Mouse (Mus musculus): ENCODE measurements at regions not wholly inside any gene's neighbourhood (a gene's known extent, or its start where the extent isn't known, plus 50 kb on each side); places are given as distances from the start of the nearest gene placed in this dataset.

DNA sequence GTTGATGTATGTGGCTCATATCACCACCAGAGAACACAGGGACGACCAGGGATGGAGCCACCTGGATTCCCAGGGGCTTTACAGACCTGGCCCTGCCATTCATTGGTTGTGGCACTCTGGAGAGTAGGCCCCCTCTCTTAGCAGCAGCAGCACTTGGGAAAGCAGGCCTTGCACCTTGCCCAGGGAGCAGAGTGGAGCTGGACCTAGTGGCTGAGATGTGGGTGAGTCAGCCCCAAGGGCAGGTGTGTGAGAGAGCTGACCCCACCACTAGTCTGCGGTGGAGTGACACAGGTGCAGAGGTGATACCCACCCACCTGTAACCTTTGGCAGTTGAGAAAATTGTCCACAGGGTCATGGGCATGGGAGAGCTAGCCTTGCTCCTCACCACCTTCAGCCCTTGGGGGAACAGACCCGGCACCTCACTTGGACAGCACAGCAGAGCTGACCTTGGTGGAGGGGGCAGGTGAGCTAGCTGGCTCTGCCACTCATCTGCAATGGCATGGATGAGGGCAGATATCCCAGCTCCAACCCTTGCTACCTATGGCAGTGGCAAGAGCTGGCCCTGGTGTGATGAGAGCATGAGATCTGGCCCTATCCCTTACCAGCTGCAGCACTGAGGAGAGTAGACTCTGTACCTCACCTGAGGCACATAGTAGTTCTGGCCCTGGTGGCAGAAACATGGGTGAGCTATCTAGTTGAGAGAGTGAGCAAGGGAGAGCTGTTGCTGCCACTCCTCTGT, 67.9 kb upstream of the Adgrl3 start:
- 81% methylated on average over 3 of the region's 3 CpGs for WGBS
- no peak overlapping the region for H3K4me3 ChIP-seq
- H3K36me3 ChIP-seq = no peaks in the 10 kb centered on the region
- H3K27me3 ChIP-seq = no peaks in the 10 kb centered on the region
- H3K9ac ChIP-seq = no peak overlapping the region
- no peak overlapping the region for H3K27ac ChIP-seq
- no peaks in the 10 kb centered on the region for H3K9me3 ChIP-seq
- no peak overlapping the region for H3K4me2 ChIP-seq (replicated peaks)
- H3K4me1 ChIP-seq = no peaks in the 10 kb centered on the region
- peak; percentile 67; the same call in 1 of the 2 replicates for ATAC-seq (ENCODE audit: insufficient number of reproducible peaks, insufficient read depth, low FRiP score, low TSS enrichment)

DNA sequence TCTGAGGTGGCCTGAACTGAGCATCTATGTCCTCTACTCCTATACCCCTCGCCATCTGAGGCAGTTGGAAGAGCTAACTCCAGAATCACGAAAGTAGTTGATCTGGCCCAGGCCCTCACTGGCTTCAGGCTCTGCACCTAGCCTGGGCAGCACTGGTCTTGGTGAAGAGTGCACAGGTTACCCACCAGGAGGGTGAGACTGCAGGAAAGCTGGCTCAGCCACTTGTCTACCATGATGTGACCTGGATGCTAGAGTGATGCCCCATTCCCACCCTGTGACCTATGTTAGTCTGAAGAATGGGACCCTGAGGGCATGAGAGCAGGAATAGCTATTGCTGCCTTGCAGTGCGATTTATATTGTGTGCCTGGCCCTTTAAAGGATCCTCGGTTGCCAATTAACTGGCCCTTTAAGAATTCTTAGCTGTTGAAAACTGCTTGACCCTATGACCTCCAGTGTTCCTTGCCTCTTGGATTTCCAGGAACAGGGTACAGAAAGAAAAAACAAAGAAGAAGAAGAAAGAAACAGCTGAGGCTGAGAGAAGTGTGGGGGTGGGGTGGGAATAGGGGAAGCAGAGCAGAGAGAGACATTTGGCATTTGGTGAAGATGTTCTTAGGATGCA, 67.2 kb upstream of the Adgrl3 start:
- peak; percentile 28; the same call in 1 of the 2 replicates for ATAC-seq (ENCODE audit: insufficient number of reproducible peaks, insufficient read depth, low FRiP score, low TSS enrichment)
- H3K9me3 ChIP-seq = no peaks in the 10 kb centered on the region
- H3K27ac ChIP-seq = no peak overlapping the region

More for the DNA sequence above, 67.2 kb upstream of the Adgrl3 start:
- no peaks in the 10 kb centered on the region for H3K36me3 ChIP-seq
- no peak overlapping the region for H3K4me2 ChIP-seq (replicated peaks)
- no peak overlapping the region for H3K9ac ChIP-seq
- no peak overlapping the region for H3K4me3 ChIP-seq
- whole genome bisulfite sequencing = 41% methylated on average over 4 of the region's 4 CpGs
- no peaks in the 10 kb centered on the region for H3K4me1 ChIP-seq
- no peaks in the 10 kb centered on the region for H3K27me3 ChIP-seq

Measured in embryonic facial prominence, embryonic 12.5 days (tissue).